Mouse (Mus musculus): ENCODE data around the gene Maml2. TPM values are rescaled to one million over a fixed set of nuclear protein-coding genes. Genes with fewer than 3 reads are reported as not detected.
A peak's percentile ranks its signal among the peaks of the same experiment; 100 is the strongest.

Gene Maml2
- polyA plus RNA-seq, 1 experiment, result not detected

DNA sequence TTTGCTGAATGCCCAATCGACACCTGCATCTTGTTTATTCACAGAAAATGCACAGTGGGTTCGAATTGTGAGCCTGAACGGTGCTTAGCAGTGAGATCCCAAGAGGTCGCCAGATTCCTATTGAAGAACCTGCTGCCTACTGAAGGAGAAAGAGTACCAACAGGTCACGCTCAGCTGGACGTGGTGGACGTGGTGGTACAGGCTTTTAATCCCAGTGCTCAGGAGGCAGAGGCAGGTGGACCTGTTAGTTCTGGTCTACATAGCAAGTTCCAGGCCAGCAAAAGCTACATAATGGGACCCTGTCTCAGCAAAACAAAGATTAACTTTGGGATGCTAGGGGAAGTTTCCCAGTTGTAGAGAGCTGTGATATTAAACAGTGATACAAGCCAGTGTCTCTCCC lies 170.0 kb downstream of the Maml2 start:
- Histone ChIP-seq H3K4me1 (ENCODE audit: control insufficient read depth, insufficient read depth, low read length) (0 out of 2 replicates have a peak, but pooled peaks cover 3% of the 10 kb centered on the region), H3K27ac (ENCODE audit: insufficient read depth, low read depth, low read length) (no peak overlapping the region), H3K4me3 (ENCODE audit: insufficient read depth, low read depth, low read length) (no peak overlapping the region)
- TF ChIP-seq CTCF (IDR thresholded peaks at IDR 0.05; ENCODE audit: insufficient read depth, low read depth, low read length) (no peak), POLR2A (IDR thresholded peaks at IDR 0.05; ENCODE audit: insufficient read depth, low read depth, low read length) (no peak)
- WGBS, result 77% methylated on average over 7 of the region's 7 CpGs

- Histone ChIP-seq H3K4me1 (ENCODE audit: control insufficient read depth, insufficient read depth, low read length) (0 out of 2 replicates have a peak, but pooled peaks cover 3% of the 10 kb centered on the region), H3K27ac (ENCODE audit: insufficient read depth, low read depth, low read length) (no peak overlapping the region), H3K4me3 (ENCODE audit: insufficient read depth, low read depth, low read length) (no peak overlapping the region)
- 80% methylated on average over 6 of the region's 6 CpGs for WGBS
- TF ChIP-seq CTCF (IDR thresholded peaks at IDR 0.05; ENCODE audit: insufficient read depth, low read depth, low read length), result no peak
- TF ChIP-seq POLR2A (IDR thresholded peaks at IDR 0.05; ENCODE audit: insufficient read depth, low read depth, low read length), result no peak
These were observed 171.0 kb downstream of the Maml2 start for GRCm38 (mm10) chr9:13468778-13469177.

DNA sequence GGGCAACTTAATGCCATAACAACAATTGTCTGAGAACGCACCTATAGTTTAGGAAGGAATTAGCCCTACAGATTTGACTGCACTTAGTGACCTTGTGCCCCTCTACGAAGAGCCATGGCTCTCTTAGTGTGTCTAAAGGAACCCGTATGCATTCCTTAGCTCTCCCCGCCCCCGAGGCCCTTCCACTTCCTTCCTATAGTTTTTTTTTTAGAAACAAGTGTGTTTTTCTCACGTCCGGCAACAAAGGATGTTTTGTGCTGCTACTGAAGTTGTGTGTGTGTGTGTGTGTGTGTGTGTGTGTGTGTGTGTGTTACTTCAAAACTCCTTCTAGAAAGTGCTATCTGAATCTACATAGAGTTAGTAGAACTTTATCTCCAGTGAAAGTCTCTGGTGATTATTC lies 172.3 kb downstream of the Maml2 start:
- 71% methylated on average over 7 of the region's 7 CpGs for WGBS
- Histone ChIP-seq H3K4me3 (ENCODE audit: insufficient read depth, low read depth, low read length) (no peak overlapping the region), H3K4me1 (ENCODE audit: control insufficient read depth, insufficient read depth, low read length) (0 out of 2 replicates have a peak, but pooled peaks cover 3% of the 10 kb centered on the region), H3K27ac (ENCODE audit: insufficient read depth, low read depth, low read length) (no peak overlapping the region)
- no peak for TF ChIP-seq CTCF (IDR thresholded peaks at IDR 0.05; ENCODE audit: insufficient read depth, low read depth, low read length)
- TF ChIP-seq POLR2A (IDR thresholded peaks at IDR 0.05; ENCODE audit: insufficient read depth, low read depth, low read length), result no peak

- H3K4me3 ChIP-seq (ENCODE audit: insufficient read depth, low read depth, low read length), result no peak overlapping the region
- TF ChIP-seq CTCF (IDR thresholded peaks at IDR 0.05; ENCODE audit: insufficient read depth, low read depth, low read length), result no peak
- no peak for TF ChIP-seq POLR2A (IDR thresholded peaks at IDR 0.05; ENCODE audit: insufficient read depth, low read depth, low read length)
- no peaks in the 10 kb centered on the region for H3K4me1 ChIP-seq (ENCODE audit: control insufficient read depth, insufficient read depth, low read length)
- H3K27ac ChIP-seq (ENCODE audit: insufficient read depth, low read depth, low read length), result no peak overlapping the region
- WGBS, result 89% methylated on average over 5 of the region's 5 CpGs
These were observed 177.2 kb downstream of the Maml2 start for GRCm38 (mm10) chr9:13474951-13475350.

GRCm38 (mm10) chr9:13479275-13479674 lies 181.5 kb downstream of the Maml2 start:
- Histone ChIP-seq H3K4me1 (ENCODE audit: control insufficient read depth, insufficient read depth, low read length) (peaks cover 3% of the 10 kb centered on the region; the same call in 1 of the 2 replicates), H3K27ac (ENCODE audit: insufficient read depth, low read depth, low read length) (0 out of 2 replicates have a peak overlapping the region, but pooled peaks have one; percentile 26), H3K4me3 (ENCODE audit: insufficient read depth, low read depth, low read length) (no peak overlapping the region)
- no peak for TF ChIP-seq POLR2A (IDR thresholded peaks at IDR 0.05; ENCODE audit: insufficient read depth, low read depth, low read length)
- no peak for TF ChIP-seq CTCF (IDR thresholded peaks at IDR 0.05; ENCODE audit: insufficient read depth, low read depth, low read length)
- WGBS, result 31% methylated on average over 4 of the region's 4 CpGs

DNA sequence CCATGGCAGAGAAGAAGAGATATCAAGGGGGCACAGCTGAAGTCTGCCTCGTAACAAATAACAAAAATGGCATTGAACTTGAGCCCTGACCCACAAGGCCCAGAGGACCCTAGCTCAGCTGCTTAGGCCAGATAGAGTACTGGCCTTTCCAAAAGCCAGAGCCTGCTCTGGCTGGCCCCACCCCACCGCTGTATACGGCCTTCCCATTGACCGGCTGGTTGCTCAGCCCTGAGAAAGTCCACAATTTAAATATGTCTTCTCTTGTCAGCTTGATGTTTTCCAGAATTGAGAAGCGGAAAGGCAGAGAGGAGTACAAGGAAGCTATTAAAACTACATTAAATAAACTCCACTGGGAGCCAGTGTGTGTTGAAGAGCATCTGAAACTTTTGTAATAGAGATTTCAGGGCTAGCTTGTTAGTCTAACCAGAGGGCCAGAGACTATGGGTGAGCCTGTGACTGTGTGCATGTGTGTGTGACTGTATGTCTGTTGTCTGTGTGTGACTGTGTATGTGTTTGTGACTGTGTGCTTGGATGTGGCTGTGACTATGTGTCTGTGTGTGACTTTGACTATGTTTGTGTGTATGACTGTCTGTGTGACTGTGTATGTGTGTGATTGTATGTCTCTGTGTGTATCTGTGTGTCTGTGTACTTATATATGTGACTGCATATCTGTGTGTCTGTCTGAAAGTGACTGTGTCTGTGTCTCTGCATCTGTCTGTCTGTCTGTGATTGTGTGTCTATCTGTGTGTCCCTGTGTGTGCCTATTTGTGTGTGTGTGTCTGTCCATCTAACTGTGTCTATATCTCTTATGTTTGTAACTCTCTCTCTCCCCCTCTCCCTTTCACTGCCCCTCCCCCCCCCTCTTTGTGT lies 185.7 kb downstream of the Maml2 start:
- TF ChIP-seq CTCF (IDR thresholded peaks at IDR 0.05; ENCODE audit: insufficient read depth, low read depth, low read length), result no peak
- no peak for TF ChIP-seq POLR2A (IDR thresholded peaks at IDR 0.05; ENCODE audit: insufficient read depth, low read depth, low read length)
- Histone ChIP-seq H3K4me1 (ENCODE audit: control insufficient read depth, insufficient read depth, low read length) (peaks cover 5% of the 10 kb centered on the region), H3K27ac (ENCODE audit: insufficient read depth, low read depth, low read length) (no peak overlapping the region), H3K4me3 (ENCODE audit: insufficient read depth, low read depth, low read length) (no peak overlapping the region)
- WGBS, result 79% methylated on average over 5 of the region's 5 CpGs

DNA sequence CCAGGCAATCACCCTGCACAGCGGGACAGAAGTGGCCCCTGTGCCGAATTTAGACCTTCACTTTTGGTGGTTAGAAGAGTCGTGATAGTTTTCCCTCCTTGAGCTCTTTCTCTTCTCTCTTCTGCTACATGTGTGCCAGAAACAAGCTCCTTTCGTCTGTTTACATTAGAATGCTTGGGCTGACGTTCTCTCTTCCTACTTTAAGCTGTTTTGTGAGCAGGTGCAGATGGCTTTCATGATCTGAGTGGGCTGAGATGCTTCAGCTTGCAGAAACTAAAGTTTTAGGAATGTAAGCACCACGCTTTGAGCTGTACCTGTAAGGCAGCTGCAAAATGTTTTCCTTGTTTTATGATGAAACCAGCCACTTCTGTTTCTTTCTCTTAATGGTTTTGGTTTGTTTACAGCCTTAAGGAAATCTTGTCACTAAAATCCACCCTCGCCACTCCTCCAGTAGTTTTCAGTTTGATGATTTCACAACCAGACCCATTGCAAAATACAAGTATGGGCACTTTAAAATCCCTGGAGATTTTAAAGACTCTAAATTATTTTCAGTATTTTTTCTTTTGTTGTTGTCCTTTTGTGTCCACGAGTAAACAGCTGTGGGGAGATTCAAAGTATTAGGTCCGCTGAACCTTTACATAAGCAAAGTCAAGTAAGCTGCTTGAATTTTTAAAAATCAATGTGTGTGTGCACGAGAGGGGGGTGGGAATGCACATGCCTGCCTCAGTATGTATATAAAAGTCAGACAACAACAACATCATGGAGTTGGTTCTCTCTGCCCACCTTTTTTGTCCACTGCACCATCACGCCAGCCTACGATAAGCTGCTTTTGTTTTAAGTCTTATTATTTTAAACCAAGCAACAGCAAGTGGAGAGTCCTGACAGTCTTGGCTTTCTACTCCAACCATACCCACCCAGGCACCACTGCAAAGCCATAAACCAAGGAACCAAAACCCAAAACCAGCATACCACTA lies 186.8 kb downstream of the Maml2 start:
- peaks cover 5% of the 10 kb centered on the region for H3K4me1 ChIP-seq (ENCODE audit: control insufficient read depth, insufficient read depth, low read length)
- WGBS, result 42% methylated on average over 12 of the region's 12 CpGs
- H3K4me3 ChIP-seq (ENCODE audit: insufficient read depth, low read depth, low read length), result no peak overlapping the region

GRCm38 (mm10) chr9:13485914-13486313 lies 188.2 kb downstream of the Maml2 start:
- WGBS, result 22% methylated on average over 1 of the region's 1 CpGs
- H3K27ac ChIP-seq (ENCODE audit: insufficient read depth, low read depth, low read length), result peak overlapping the region; percentile 40

More for the DNA sequence above, 186.8 kb downstream of the Maml2 start:
- no peak for TF ChIP-seq CTCF (IDR thresholded peaks at IDR 0.05; ENCODE audit: insufficient read depth, low read depth, low read length)
- no peak for TF ChIP-seq POLR2A (IDR thresholded peaks at IDR 0.05; ENCODE audit: insufficient read depth, low read depth, low read length)
- peak overlapping the region; percentile 67 for H3K27ac ChIP-seq (ENCODE audit: insufficient read depth, low read depth, low read length)

More at GRCm38 (mm10) chr9:13485914-13486313, 188.2 kb downstream of the Maml2 start:
- no peak for TF ChIP-seq POLR2A (IDR thresholded peaks at IDR 0.05; ENCODE audit: insufficient read depth, low read depth, low read length)
- no peak for TF ChIP-seq CTCF (IDR thresholded peaks at IDR 0.05; ENCODE audit: insufficient read depth, low read depth, low read length)
- peaks cover 5% of the 10 kb centered on the region for H3K4me1 ChIP-seq (ENCODE audit: control insufficient read depth, insufficient read depth, low read length)
- H3K4me3 ChIP-seq (ENCODE audit: insufficient read depth, low read depth, low read length), result no peak overlapping the region
